Mouse (Mus musculus): ENCODE results near the gene Cabin1.

GRCm38 (mm10) chr10:75743369-75743768 lies 20.8 kb downstream of the Cabin1 start:
- TF ChIP-seq POLR2A (IDR thresholded peaks at IDR 0.05; ENCODE audit: control insufficient read depth, extremely low read depth, insufficient read depth, low read length, poor library complexity): no peak
- TF ChIP-seq CTCF (IDR thresholded peaks at IDR 0.05; ENCODE audit: borderline replicate concordance, control insufficient read depth, extremely low read depth, insufficient read depth, low read length, poor library complexity): no peak

Data from thymus, adult 2 months (tissue).